Mouse (Mus musculus) neural tube, embryonic 11.5 days (tissue): ENCODE measurements around the gene Nelfcd. TPM values are rescaled to one million over a fixed set of nuclear protein-coding genes. Genes with fewer than 3 reads are reported as not detected.

Experiments used
- ATAC-seq: fragments of 200-750 bp; cut with Nextera tagmentation; 2 replicates; pipeline ENCODE4 v1.8.0; 2017; ENCODE audit warnings: moderate number of reproducible peaks, mild to moderate bottlenecking, moderate TSS enrichment, moderate library complexity; ENCODE audit not compliant: insufficient read depth, low FRiP score, low TSS enrichment
- DNase-seq: peaks from one replicate; pipeline ENCODE4 v3.0.0-alpha.2; 2015; ENCODE audit warnings: low spot score
- H3K27ac ChIP-seq: fragments of 300-500 bp; sonication (generic); 2 replicates; pipeline ENCODE4 v1.5.1; 2014; ENCODE audit warnings: low read depth, mild to moderate bottlenecking, low read length
- H3K27me3 ChIP-seq: fragments of 300-500 bp; sonication (generic); 2 replicates; pipeline ENCODE4 v1.6.1; 2014; ENCODE audit warnings: mild to moderate bottlenecking, low read length, mixed read lengths; ENCODE audit not compliant: control insufficient read depth, insufficient read depth
- H3K36me3 ChIP-seq: fragments of 300-500 bp; sonication (generic); 2 replicates; pipeline ENCODE4 v1.6.1; 2014; ENCODE audit warnings: mild to moderate bottlenecking, low read length, moderate library complexity, mixed read lengths; ENCODE audit not compliant: control insufficient read depth, insufficient read depth
- H3K4me1 ChIP-seq: fragments of 300-500 bp; sonication (generic); 2 replicates; pipeline ENCODE4 v1.6.1; 2014; ENCODE audit warnings: low read length, mixed read lengths; ENCODE audit not compliant: control insufficient read depth, insufficient read depth
- H3K4me2 ChIP-seq: fragments of 300-500 bp; sonication (generic); 2 replicates; pipeline ENCODE4 v1.6.1; 2014; ENCODE audit warnings: low read depth, mild to moderate bottlenecking, moderate library complexity
- H3K4me3 ChIP-seq: fragments of 300-500 bp; sonication (generic); 2 replicates; pipeline ENCODE4 v1.5.1; 2014; ENCODE audit warnings: low read depth, low read length
- H3K9ac ChIP-seq: fragments of 300-500 bp; sonication (generic); 2 replicates; pipeline ENCODE4 v1.6.1; 2014; ENCODE audit warnings: mild to moderate bottlenecking, low read length
- H3K9me3 ChIP-seq: fragments of 300-500 bp; sonication (generic); 2 replicates; pipeline ENCODE4 v1.6.1; 2016; ENCODE audit warnings: low read length; ENCODE audit not compliant: control insufficient read depth
- WGBS: fragments of 180-500 bp; shearing (Covaris S2); extraction: QIAGEN DNeasy Blood & Tissue Kit; methylation state at CpG from one replicate; pipeline ENCODE4 v1.1.7; 2014; 5-methylcytosine and 5-hydroxymethylcytosine counted together
- polyA plus RNA-seq: library from polyadenylated mRNA; unstranded; fragments of >200 nt; fragmentation: Nextera tagmentation; extraction: Ambion mirVana; gene quantifications from 2 replicates; pipeline ENCODE4 v1.2.1, GENCODE M21; 2014

Nelfcd gene
- polyA plus RNA-seq, 1 experiment from 2014 or later: 172 TPM

- H3K27ac ChIP-seq: 0 out of 2 replicates have a peak within 1 kb of the TSS, but pooled peaks have one; percentile 53
- peak within 1 kb of the TSS; percentile 73 for H3K4me2 ChIP-seq
- peaks cover 4% of the 10 kb centered on the region; the same call in 1 of the 2 replicates for H3K4me1 ChIP-seq
- H3K4me3 ChIP-seq: peak within 1 kb of the TSS; percentile 61
- H3K27me3 ChIP-seq: no peaks in the 10 kb centered on the region
- ATAC-seq (peak; percentile 98), DNase-seq (peak; percentile 100)
- no peaks in the 10 kb centered on the region for H3K9me3 ChIP-seq
- no peaks in the 10 kb centered on the region for H3K36me3 ChIP-seq
- H3K9ac ChIP-seq: peak within 1 kb of the TSS; percentile 67
- under 1% methylated on average over 48 of the region's 53 CpGs for WGBS
These were observed 57.4 kb downstream of the Nelfcd start, which contains the start of gene Prelid3b for GRCm38 (mm10) chr2:174472818-174473549. TSS of gene Prelid3b (minus strand) at chr2:174473081.

- Histone ChIP-seq H3K9ac (peak overlapping the region; percentile 52; the same call in 1 of the 2 replicates), H3K27ac (no peak overlapping the region), H3K27me3 (no peaks in the 10 kb centered on the region), H3K9me3 (no peaks in the 10 kb centered on the region), H3K4me3 (peak overlapping the region; percentile 61), H3K36me3 (no peaks in the 10 kb centered on the region), H3K4me1 (peaks cover 4% of the 10 kb centered on the region; the same call in 1 of the 2 replicates), H3K4me2 (peak overlapping the region; percentile 49)
- 85% methylated on average over 5 of the region's 5 CpGs for WGBS
- DNase-seq: no peak
- ATAC-seq: no peak
These were observed 57.9 kb downstream of the Nelfcd start for GRCm38 (mm10) chr2:174473550-174473927.

Other genes with a start within 250 kb of the Nelfcd start
- gene Gnas, start 131.5 kb upstream of the Nelfcd start, polyA plus RNA-seq: 1,351 and 1,381 TPM in 2 replicates
- gene Gm20721, start 69.1 kb upstream of the Nelfcd start, polyA plus RNA-seq: 8.1 and 9.1 TPM in 2 replicates
- 97.5 and 103 TPM in 2 replicates for gene Ctsz, start 23.2 kb downstream of the Nelfcd start, polyA plus RNA-seq
- gene Tubb1, start 34.9 kb downstream of the Nelfcd start, polyA plus RNA-seq: 6.5 and 6.6 TPM in 2 replicates
- 673 and 698 TPM in 2 replicates for gene Atp5e, start 48.3 kb downstream of the Nelfcd start, polyA plus RNA-seq
- gene Prelid3b, start 57.3 kb downstream of the Nelfcd start, polyA plus RNA-seq: 121 and 131 TPM in 2 replicates
- gene Zfp831, start 227.7 kb downstream of the Nelfcd start, polyA plus RNA-seq: 0.03 TPM in 1 of 2 replicates, not detected in the other